Mouse (Mus musculus): Measurements from ENCODE around the gene Dctpp1. TPM values are rescaled to one million over a fixed set of nuclear protein-coding genes. Genes with fewer than 3 reads are reported as not detected.

Gene Dctpp1
- polyA plus RNA-seq, 1 experiment = 38.1 TPM

GRCm38 (mm10) chr7:127228615-127229303 lies 31.8 kb downstream of the Dctpp1 start:
- no peak overlapping the region for H3K27ac ChIP-seq (replicated peaks; ENCODE audit: low read depth, low read length)

DNA sequence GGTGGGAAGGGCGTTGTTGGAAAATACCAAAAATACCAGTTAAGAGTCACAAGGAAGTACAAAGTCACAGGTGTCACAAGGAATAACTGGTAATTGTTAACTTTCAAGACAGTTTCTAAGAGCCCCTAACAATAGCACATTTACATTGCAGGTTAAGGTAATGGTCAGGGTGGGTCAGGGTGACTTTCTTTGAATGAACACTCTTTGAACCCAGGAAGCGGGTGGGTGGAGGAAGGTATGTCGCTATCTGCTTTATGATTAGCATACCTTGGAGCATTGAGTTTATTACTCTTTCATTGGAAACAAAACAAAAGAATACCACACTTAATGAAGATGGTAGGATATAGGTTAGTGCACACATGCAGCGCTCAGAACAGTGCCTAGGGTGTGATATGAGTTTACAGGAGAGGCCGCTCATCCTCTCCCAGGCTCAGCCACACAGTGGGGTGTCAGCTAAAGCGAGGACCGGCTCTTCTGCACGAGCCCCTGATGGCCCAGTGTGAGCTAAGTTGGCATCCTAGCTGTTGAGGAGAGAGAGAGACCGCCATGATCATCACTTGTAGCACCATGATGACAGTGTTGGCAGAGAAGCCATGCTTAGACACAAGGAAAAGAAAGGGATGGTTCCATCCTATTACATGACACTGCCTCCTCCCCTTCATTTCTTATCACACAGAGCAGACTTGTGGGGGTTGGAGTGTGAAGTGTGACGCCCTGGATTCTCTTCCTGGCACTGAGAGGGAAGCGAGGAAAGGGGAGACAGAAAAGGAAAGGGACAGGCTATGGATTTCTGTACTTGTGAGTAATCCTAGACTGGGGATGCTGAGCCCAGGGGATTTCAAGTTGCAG lies 35.1 kb downstream of the Dctpp1 start:
- H3K4me1 ChIP-seq (ENCODE audit: control insufficient read depth, insufficient read depth, insufficient read length, low read length) = no peaks in the 10 kb centered on the region
- H3K27ac ChIP-seq (replicated peaks; ENCODE audit: low read depth, low read length) = no peak overlapping the region
- H3K4me3 ChIP-seq (ENCODE audit: insufficient read depth, low read depth, low read length) = no peak overlapping the region

More at GRCm38 (mm10) chr7:127228615-127229303, 31.8 kb downstream of the Dctpp1 start:
- Histone ChIP-seq H3K4me3 (ENCODE audit: insufficient read depth, low read depth, low read length) (no peak overlapping the region), H3K4me1 (ENCODE audit: control insufficient read depth, insufficient read depth, insufficient read length, low read length) (peaks cover 2% of the 10 kb centered on the region; the same call in 1 of the 2 replicates)

DNA sequence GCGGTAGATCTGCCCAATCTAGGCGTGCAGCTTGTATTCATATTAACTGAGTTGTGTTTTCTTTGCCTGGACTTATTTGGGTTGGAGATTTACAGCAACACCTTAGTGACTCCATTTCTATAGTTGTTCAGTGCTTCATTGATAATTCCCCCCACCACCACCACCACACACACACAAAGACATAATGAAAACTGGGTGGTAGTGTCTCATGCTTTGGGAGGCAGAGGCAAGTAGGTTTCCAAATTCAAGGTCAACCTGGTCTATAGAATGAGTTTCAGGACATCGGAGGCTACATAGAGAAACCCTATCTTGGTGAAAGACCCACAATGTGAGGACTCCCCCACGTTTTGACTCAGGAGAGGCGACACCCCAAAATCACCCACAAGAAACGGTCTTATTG lies 35.9 kb downstream of the Dctpp1 start:
- Histone ChIP-seq H3K4me3 (ENCODE audit: insufficient read depth, low read depth, low read length) (no peak overlapping the region), H3K27ac (replicated peaks; ENCODE audit: low read depth, low read length) (no peak overlapping the region), H3K4me1 (ENCODE audit: control insufficient read depth, insufficient read depth, insufficient read length, low read length) (no peaks in the 10 kb centered on the region)

DNA sequence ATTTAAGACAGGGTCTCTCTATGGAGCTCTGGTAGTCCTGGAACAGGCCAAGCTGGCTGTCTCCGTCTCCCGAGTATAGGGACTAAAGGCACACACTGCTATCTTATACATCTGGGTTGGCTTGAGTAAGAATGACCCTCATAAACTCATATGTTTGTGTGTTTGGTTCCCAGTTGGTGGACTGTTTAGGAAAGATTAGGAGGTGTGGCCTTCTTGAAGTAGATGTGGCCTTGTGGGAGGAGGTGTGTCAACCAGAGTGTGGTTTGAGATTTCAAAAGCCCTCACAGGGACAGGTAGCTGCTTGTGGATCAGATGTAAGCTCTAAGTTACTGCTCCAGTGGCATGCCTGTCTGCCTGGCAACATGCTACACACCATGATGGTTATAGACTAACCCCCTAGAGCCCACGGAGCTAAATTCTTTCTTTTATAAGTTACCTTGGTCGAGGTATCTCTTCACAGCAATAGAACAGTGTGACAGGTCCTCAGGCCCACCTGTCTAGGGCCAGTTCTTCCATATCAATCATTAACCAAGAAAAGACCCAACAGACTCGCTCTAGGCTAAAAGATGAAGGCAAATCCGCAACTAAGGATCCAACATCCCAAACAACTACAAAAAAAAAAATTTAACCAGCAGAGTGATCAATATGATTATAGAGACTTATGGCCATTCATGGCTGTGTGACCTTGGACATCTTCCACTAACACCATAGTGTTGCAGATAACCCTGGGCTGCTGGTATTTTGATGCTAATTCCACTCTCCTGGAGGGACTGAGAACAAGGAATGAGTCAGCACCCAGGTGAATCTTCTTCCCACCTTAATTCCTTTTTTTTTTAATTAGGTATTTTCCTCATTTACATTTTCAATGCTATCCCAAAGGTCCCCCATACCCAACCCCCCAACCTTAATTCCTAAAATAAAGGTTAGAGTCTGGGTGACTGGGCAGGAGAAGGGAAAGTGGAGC lies 36.7 kb downstream of the Dctpp1 start:
- Histone ChIP-seq H3K27ac (replicated peaks; ENCODE audit: low read depth, low read length) (no peak overlapping the region), H3K4me3 (ENCODE audit: insufficient read depth, low read depth, low read length) (no peak overlapping the region), H3K4me1 (ENCODE audit: control insufficient read depth, insufficient read depth, insufficient read length, low read length) (no peaks in the 10 kb centered on the region)

GRCm38 (mm10) chr7:127223106-127223505 lies 37.4 kb downstream of the Dctpp1 start:
- Histone ChIP-seq H3K4me1 (ENCODE audit: control insufficient read depth, insufficient read depth, insufficient read length, low read length) (no peaks in the 10 kb centered on the region), H3K4me3 (ENCODE audit: insufficient read depth, low read depth, low read length) (no peak overlapping the region), H3K27ac (replicated peaks; ENCODE audit: low read depth, low read length) (no peak overlapping the region)

DNA sequence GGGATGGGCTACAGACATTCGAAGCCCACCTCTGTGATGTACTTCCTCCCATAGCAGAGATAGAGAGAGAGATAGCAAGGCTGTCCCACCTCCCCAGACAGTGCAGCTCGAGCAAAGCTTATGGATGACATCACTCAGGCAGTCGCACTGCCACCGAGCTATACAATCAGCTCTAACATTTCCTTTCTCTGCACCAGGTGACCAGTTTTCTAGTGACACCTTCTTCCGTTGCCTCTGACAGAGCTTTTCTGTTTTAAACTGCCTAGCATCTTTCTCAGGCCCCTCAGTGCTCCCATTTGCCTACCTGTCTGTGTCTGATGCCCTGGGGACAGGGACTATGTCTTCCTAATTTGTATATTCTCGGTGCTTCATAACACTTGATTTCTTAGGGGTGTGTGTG lies 40.1 kb downstream of the Dctpp1 start:
- Histone ChIP-seq H3K4me3 (ENCODE audit: insufficient read depth, low read depth, low read length) (no peak overlapping the region), H3K4me1 (ENCODE audit: control insufficient read depth, insufficient read depth, insufficient read length, low read length) (no peaks in the 10 kb centered on the region), H3K27ac (replicated peaks; ENCODE audit: low read depth, low read length) (no peak overlapping the region)

DNA sequence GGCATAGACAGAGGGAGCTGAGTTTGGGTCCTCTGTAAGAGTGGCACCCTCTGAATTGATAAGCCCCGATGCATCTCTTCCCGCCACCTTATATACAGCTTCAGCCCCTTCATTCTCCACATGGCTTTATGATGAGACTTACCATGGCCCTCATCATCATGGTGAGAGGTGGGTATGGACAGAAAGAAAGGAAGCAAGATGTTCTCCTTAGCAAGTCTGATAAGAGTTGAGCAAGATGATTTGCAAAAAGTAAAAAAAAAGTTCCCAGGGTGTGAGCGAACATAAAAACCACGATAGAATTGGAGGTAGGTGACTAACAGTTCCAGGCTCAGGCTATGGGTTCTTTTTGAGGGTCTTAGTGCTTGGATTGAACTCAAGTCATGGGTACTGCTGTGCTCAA lies 41.8 kb downstream of the Dctpp1 start:
- H3K27ac ChIP-seq (replicated peaks; ENCODE audit: low read depth, low read length) = no peak overlapping the region
- no peak overlapping the region for H3K4me3 ChIP-seq (ENCODE audit: insufficient read depth, low read depth, low read length)
- no peaks in the 10 kb centered on the region for H3K4me1 ChIP-seq (ENCODE audit: control insufficient read depth, insufficient read depth, insufficient read length, low read length)

- Histone ChIP-seq H3K27ac (replicated peaks; ENCODE audit: low read depth, low read length) (no peak overlapping the region), H3K4me1 (ENCODE audit: control insufficient read depth, insufficient read depth, insufficient read length, low read length) (no peaks in the 10 kb centered on the region), H3K4me3 (ENCODE audit: insufficient read depth, low read depth, low read length) (peak overlapping the region; percentile 30; the same call in 1 of the 2 replicates)
Observed at GRCm38 (mm10) chr7:127217901-127218642, 42.4 kb downstream of the Dctpp1 start.

DNA sequence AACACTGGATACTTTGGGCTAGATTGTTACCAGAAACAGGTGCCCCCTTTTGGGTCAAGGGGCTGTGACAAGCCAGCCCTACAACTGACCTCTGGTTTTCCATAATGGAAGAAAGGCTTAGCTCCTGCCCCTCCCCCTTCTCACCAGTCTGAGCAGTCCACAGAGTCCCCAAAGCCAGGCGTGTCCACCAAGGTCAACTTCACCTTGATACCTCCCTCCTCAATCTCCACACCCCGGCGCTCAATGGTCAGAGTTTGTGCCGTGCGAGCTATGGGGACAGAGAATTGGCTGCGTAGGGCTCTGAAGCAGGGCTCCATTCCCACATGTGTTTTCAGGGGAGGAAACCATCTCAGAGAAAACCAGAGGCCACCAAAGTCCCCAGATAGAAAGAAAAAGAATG lies 43.0 kb downstream of the Dctpp1 start:
- H3K27ac ChIP-seq (replicated peaks; ENCODE audit: low read depth, low read length) = no peak overlapping the region
- H3K4me1 ChIP-seq (ENCODE audit: control insufficient read depth, insufficient read depth, insufficient read length, low read length) = no peaks in the 10 kb centered on the region
- H3K4me3 ChIP-seq (ENCODE audit: insufficient read depth, low read depth, low read length) = no peak overlapping the region

DNA sequence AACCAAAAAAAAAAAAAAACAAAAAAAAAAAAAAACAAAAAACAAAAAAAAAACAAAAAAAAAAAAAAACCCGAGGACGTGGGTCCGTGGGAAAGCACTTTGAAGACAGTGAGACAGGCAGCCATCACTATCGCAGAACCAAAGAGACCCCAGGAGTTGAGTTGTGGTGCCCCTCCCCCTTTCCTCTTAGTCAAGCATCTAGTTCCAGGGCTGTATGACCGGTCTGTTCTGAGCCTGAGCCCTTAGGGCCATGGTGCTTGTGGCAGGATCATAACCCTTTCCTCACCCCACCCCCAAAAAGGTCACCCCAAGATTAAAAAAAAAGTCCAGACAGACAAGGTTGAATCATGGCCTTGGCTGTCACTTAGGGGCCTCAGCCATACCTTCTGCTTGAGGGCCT lies 44.2 kb downstream of the Dctpp1 start:
- H3K27ac ChIP-seq (replicated peaks; ENCODE audit: low read depth, low read length) = no peak overlapping the region
- no peak overlapping the region for H3K4me3 ChIP-seq (ENCODE audit: insufficient read depth, low read depth, low read length)
- H3K4me1 ChIP-seq (ENCODE audit: control insufficient read depth, insufficient read depth, insufficient read length, low read length) = no peaks in the 10 kb centered on the region

DNA sequence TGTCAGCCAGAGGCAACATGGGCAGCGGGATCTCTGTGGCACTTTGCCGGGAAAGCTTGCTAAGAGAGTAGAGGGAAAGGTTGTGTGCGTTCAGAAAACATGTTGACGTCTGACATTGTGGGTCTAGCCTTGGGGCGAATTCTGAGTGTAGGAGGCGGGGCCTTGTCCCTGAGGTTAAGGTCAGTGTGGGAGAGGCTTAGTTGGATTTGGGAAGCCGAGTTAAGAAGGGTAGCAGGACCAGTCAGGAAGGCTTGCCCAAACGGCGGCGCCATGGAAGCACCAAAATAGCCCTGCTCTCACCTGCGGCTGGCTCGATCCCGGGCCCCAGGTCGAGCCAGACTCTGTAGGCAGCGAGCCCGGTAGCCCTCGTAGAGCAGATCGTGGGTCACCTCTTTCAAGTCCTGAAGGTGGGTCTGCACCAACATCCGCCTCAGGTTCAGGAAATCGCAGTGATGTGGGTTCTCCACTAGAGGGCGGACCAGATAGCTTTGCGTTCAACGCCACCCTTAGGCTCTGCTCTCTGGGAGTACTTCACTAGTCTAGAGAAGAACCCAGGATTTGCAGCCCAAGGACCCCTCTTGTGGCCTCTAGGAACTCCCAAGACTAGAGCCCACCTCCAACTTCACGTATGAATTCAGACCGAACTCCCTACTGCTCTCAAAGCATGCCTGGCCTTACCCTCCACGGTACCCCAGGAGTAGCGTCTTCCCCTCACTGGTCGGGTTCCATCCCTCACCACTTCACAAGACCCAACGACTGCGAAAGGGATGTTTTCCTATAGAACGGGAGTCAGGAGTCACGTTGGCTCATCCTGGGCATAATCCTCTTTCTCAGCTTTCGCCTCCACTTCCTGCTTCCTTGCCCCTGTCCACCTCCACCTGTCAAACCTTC lies 45.3 kb downstream of the Dctpp1 start:
- Histone ChIP-seq H3K27ac (replicated peaks; ENCODE audit: low read depth, low read length) (peak overlapping the region; percentile 16; the same call in 1 of the 2 replicates), H3K4me1 (ENCODE audit: control insufficient read depth, insufficient read depth, insufficient read length, low read length) (no peaks in the 10 kb centered on the region), H3K4me3 (ENCODE audit: insufficient read depth, low read depth, low read length) (peak overlapping the region; percentile 55)

DNA sequence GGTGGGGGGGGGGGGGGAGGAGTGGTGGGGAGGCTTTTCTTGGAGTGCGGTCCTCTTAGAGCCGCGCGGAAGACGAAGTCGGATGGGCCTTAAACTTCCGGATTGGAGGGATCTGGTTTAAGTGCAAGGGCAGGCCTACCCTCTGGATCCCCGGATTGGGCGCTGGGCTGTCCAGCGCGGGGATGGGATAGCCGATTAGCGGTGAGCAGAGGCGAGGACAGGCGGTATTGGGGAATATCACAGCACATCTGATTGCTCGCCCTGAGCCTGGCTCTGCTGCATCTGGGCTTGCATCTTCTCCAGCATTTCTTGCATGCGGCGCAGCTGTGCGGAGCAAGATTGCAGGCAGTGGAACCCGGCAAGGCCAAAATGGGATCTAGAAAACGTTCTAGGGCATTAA lies 46.0 kb downstream of the Dctpp1 start:
- H3K4me3 ChIP-seq (ENCODE audit: insufficient read depth, low read depth, low read length) = peak overlapping the region; percentile 55
- H3K4me1 ChIP-seq (ENCODE audit: control insufficient read depth, insufficient read depth, insufficient read length, low read length) = no peaks in the 10 kb centered on the region
- peak overlapping the region; percentile 16; the same call in 1 of the 2 replicates for H3K27ac ChIP-seq (replicated peaks; ENCODE audit: low read depth, low read length)

DNA sequence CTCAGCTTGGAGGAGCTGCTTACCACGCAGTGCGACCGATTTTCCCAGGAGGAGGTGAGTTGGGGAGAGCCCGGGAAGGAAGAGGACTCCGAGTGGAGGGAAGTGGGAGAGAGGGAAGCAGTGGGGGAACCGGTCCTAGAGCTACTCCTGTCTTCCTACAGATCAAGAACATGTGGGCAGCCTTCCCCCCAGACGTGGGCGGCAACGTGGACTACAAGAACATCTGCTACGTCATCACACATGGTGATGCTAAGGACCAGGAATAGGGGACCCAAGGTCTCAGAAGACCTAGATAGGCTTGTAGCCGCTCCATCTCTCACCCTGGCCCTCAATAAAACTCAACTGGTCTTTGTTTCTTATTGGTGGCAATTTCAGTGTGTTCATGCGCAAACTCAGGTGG lies 46.6 kb downstream of the Dctpp1 start:
- Histone ChIP-seq H3K4me1 (ENCODE audit: control insufficient read depth, insufficient read depth, insufficient read length, low read length) (no peaks in the 10 kb centered on the region), H3K4me3 (ENCODE audit: insufficient read depth, low read depth, low read length) (no peak overlapping the region), H3K27ac (replicated peaks; ENCODE audit: low read depth, low read length) (no peak overlapping the region)
